Mouse (Mus musculus): Measurements from ENCODE around the gene Cdc42ep3.
A peak's percentile ranks its signal among the peaks of the same experiment; 100 is the strongest.

The Cdc42ep3 gene

GRCm38 (mm10) chr17:79354444-79355270, at the start of gene Cdc42ep3:
Gene Cdc42ep3 (minus strand): TSS chr17:79355091.
- peak; percentile 70 for DNase-seq (ENCODE audit: low spot score)

GRCm38 (mm10) chr17:79400356-79400755, 45.5 kb upstream of the Cdc42ep3 start:
- no peak for DNase-seq (ENCODE audit: low spot score)

GRCm38 (mm10) chr17:79398416-79398815, 43.5 kb upstream of the Cdc42ep3 start:
- DNase-seq (ENCODE audit: low spot score) = no peak

GRCm38 (mm10) chr17:79394799-79395198, 39.9 kb upstream of the Cdc42ep3 start:
- DNase-seq (ENCODE audit: low spot score) = no peak

- no peak for DNase-seq (ENCODE audit: low spot score)
Observed at GRCm38 (mm10) chr17:79393886-79394285, 39.0 kb upstream of the Cdc42ep3 start.

GRCm38 (mm10) chr17:79387465-79388066, 32.7 kb upstream of the Cdc42ep3 start:
- DNase-seq (ENCODE audit: low spot score) = no peak

- no peak for DNase-seq (ENCODE audit: low spot score)
Observed at GRCm38 (mm10) chr17:79381485-79381884, 26.6 kb upstream of the Cdc42ep3 start.

- DNase-seq (ENCODE audit: low spot score) = peak; percentile 40
Observed at GRCm38 (mm10) chr17:79379191-79379590, 24.3 kb upstream of the Cdc42ep3 start.

- no peak for DNase-seq (ENCODE audit: low spot score)
Observed at GRCm38 (mm10) chr17:79376434-79377210, 21.7 kb upstream of the Cdc42ep3 start.

- DNase-seq (ENCODE audit: low spot score) = no peak
Observed at GRCm38 (mm10) chr17:79372973-79373372, 18.1 kb upstream of the Cdc42ep3 start.

GRCm38 (mm10) chr17:79364749-79365450, 10.0 kb upstream of the Cdc42ep3 start:
- DNase-seq (ENCODE audit: low spot score) = no peak

GRCm38 (mm10) chr17:79356071-79356601, 1.2 kb upstream of the Cdc42ep3 start:
- peak; percentile 7 for DNase-seq (ENCODE audit: low spot score)

- DNase-seq (ENCODE audit: low spot score) = peak; percentile 73
Observed at GRCm38 (mm10) chr17:79355271-79355991, 540 bp upstream of the Cdc42ep3 start.

- no peak for DNase-seq (ENCODE audit: low spot score)
Observed at GRCm38 (mm10) chr17:79354174-79354443, 782 bp downstream of the Cdc42ep3 start.

GRCm38 (mm10) chr17:79353446-79354173, 1.3 kb downstream of the Cdc42ep3 start:
- DNase-seq (ENCODE audit: low spot score) = no peak

GRCm38 (mm10) chr17:79350751-79351191, 4.1 kb downstream of the Cdc42ep3 start:
- DNase-seq (ENCODE audit: low spot score) = no peak

GRCm38 (mm10) chr17:79349371-79349770, 5.5 kb downstream of the Cdc42ep3 start:
- DNase-seq (ENCODE audit: low spot score) = no peak

- DNase-seq (ENCODE audit: low spot score) = peak; percentile 63
Observed at GRCm38 (mm10) chr17:79347920-79348589, 6.8 kb downstream of the Cdc42ep3 start.

- DNase-seq (ENCODE audit: low spot score) = no peak
Observed at GRCm38 (mm10) chr17:79347291-79347690, 7.6 kb downstream of the Cdc42ep3 start.
